Mouse (Mus musculus): ENCODE data around the gene Sptan1.
A peak's percentile ranks its signal among the peaks of the same experiment; 100 is the strongest.

- no peak for TF ChIP-seq CTCF (IDR thresholded peaks at IDR 0.05 in 2 of 3, conservative IDR thresholded peaks at IDR 0.05 in 1 of 3; ENCODE audit: control insufficient read depth in 1 of 3, insufficient read depth in 1 of 3, low read depth in 2 of 3, low read length in 3 of 3, poor library complexity in 1 of 3, severe bottlenecking in 1 of 3)
- TF ChIP-seq ETS1 (IDR thresholded peaks at IDR 0.05; ENCODE audit: low read depth, low read length) = no peak
- no peak for TF ChIP-seq BHLHE40 (IDR thresholded peaks at IDR 0.05; ENCODE audit: borderline replicate concordance, low read depth, low read length)
- peak in 1 of 2 experiments; percentile 41; a peak in 1 of 4 replicates for TF ChIP-seq POLR2A (IDR thresholded peaks at IDR 0.05; ENCODE audit: control insufficient read depth in 1 of 2, insufficient read depth in 1 of 2, low read depth in 1 of 2, low read length in 2 of 2, poor library complexity in 1 of 2)
- no peak for TF ChIP-seq USF2 (IDR thresholded peaks at IDR 0.05; ENCODE audit: borderline replicate concordance in 1 of 2, insufficient read depth in 1 of 2, low read depth in 1 of 2, low read length in 2 of 2)
- no peak for TF ChIP-seq USF1 (IDR thresholded peaks at IDR 0.05; ENCODE audit: low read depth, low read length)
- no peak for TF ChIP-seq TBP (IDR thresholded peaks at IDR 0.05; ENCODE audit: low read depth, low read length)
- TF ChIP-seq MYC (IDR thresholded peaks at IDR 0.05; ENCODE audit: low read depth, low read length) = no peak
- TF ChIP-seq NELFE (IDR thresholded peaks at IDR 0.05; ENCODE audit: low read depth, low read length) = no peak
- TF ChIP-seq ELF1 (IDR thresholded peaks at IDR 0.05; ENCODE audit: low read depth, low read length) = no peak
- no peak for TF ChIP-seq MAZ (IDR thresholded peaks at IDR 0.05; ENCODE audit: low read depth, low read length)
- TF ChIP-seq POLR2AphosphoS5 (IDR thresholded peaks at IDR 0.05; ENCODE audit: borderline replicate concordance, low read depth, low read length) = no peak; the same call in 1 of the 2 replicates
These were observed 107.5 kb downstream of the Sptan1 start for GRCm38 (mm10) chr2:30072875-30073274.
